ENCODE assay signal across 25 mouse cellular contexts in genomic region chr14:44960746-44961145, GRCm38 (mm10). TPM values are rescaled to one million over a fixed set of nuclear protein-coding genes. Genes with fewer than 3 reads are reported as not detected.
DNase-seq lines count a peak whose midpoint lies in the region; ATAC-seq and TF ChIP-seq lines count a peak whose summit lies in the region.
"Had no signal": no experiment of that assay in that cellular context is flagged by ENCODE, and none has a peak within 500 bp of the region (broad histone marks: within the 10 kb centered on the region; RNA-seq: fewer than 3 reads in every experiment).

No protein-coding gene starts in this region.

- H3K4me2 ChIP-seq in forebrain, embryonic 14.5 days (ENCODE audit: low read length), result no peak overlapping the region
- H3K4me2 ChIP-seq in forebrain, embryonic 12.5 days, result no peak overlapping the region
- H3K4me2 ChIP-seq in midbrain, embryonic 14.5 days (ENCODE audit: low read length), result no peak overlapping the region
- H3K4me2 ChIP-seq in midbrain, embryonic 15.5 days, result no peak overlapping the region
- no peak overlapping the region for H3K4me2 ChIP-seq in forebrain, postnatal 0 days (ENCODE audit: low read depth)
- no peak overlapping the region for H3K4me2 ChIP-seq in kidney, embryonic 15.5 days
- H3K4me2 ChIP-seq: embryonic facial prominence, embryonic 15.5 days; heart, embryonic 11.5 days; hindbrain, embryonic 13.5 days; limb, embryonic 12.5 days; liver, embryonic 11.5 days had no signal

- H3K9ac ChIP-seq in forebrain, embryonic 14.5 days (ENCODE audit: low read length), result no peak overlapping the region
- no peak overlapping the region for H3K9ac ChIP-seq in forebrain, embryonic 12.5 days
- H3K9ac ChIP-seq in midbrain, embryonic 14.5 days (replicated peaks; ENCODE audit: low read length), result no peak overlapping the region
- no peak overlapping the region for H3K9ac ChIP-seq in midbrain, embryonic 15.5 days
- H3K9ac ChIP-seq in forebrain, postnatal 0 days, result no peak overlapping the region
- no peak overlapping the region for H3K9ac ChIP-seq in kidney, embryonic 15.5 days
- H3K9ac ChIP-seq: embryonic facial prominence, embryonic 15.5 days; hindbrain, embryonic 13.5 days; limb, embryonic 12.5 days; liver, postnatal 0 days had no signal

- no peak overlapping the region for H3K27ac ChIP-seq in forebrain, embryonic 14.5 days (ENCODE audit: low read depth, low read length)
- H3K27ac ChIP-seq in forebrain, embryonic 12.5 days, result no peak overlapping the region
- no peak overlapping the region for H3K27ac ChIP-seq in midbrain, embryonic 14.5 days (replicated peaks; ENCODE audit: low read depth, low read length)
- H3K27ac ChIP-seq in midbrain, embryonic 15.5 days, result no peak overlapping the region
- no peak overlapping the region for H3K27ac ChIP-seq in forebrain, postnatal 0 days (ENCODE audit: low read depth, low read length)
- no peak overlapping the region for H3K27ac ChIP-seq in kidney, embryonic 15.5 days
- H3K27ac ChIP-seq: embryonic facial prominence, embryonic 15.5 days; hindbrain, embryonic 13.5 days; layer of hippocampus, adult 2 months; limb, embryonic 12.5 days had no signal

- no peaks in the 10 kb centered on the region for H3K27me3 ChIP-seq in forebrain, embryonic 14.5 days (replicated peaks; ENCODE audit: control insufficient read depth, insufficient read depth, low read length)
- H3K27me3 ChIP-seq in forebrain, embryonic 12.5 days, result no peaks in the 10 kb centered on the region
- H3K27me3 ChIP-seq in midbrain, embryonic 14.5 days (ENCODE audit: control insufficient read depth, insufficient read depth, low read length), result no peaks in the 10 kb centered on the region
- no peaks in the 10 kb centered on the region for H3K27me3 ChIP-seq in midbrain, embryonic 15.5 days (replicated peaks)
- H3K27me3 ChIP-seq in forebrain, postnatal 0 days (ENCODE audit: insufficient read depth, low read length), result no peaks in the 10 kb centered on the region
- H3K27me3 ChIP-seq in kidney, embryonic 15.5 days, result no peaks in the 10 kb centered on the region
- H3K27me3 ChIP-seq: embryonic facial prominence, embryonic 15.5 days; hindbrain, embryonic 13.5 days; limb, embryonic 12.5 days had no signal

- no peak overlapping the region for H3K4me3 ChIP-seq in forebrain, embryonic 14.5 days (ENCODE audit: low read depth, low read length)
- no peak overlapping the region for H3K4me3 ChIP-seq in forebrain, embryonic 12.5 days (replicated peaks)
- H3K4me3 ChIP-seq in midbrain, embryonic 14.5 days (replicated peaks; ENCODE audit: low read depth, low read length), result no peak overlapping the region
- no peak overlapping the region for H3K4me3 ChIP-seq in midbrain, embryonic 15.5 days
- H3K4me3 ChIP-seq in forebrain, postnatal 0 days (ENCODE audit: low read depth, low read length), result no peak overlapping the region
- H3K4me3 ChIP-seq in kidney, embryonic 15.5 days (replicated peaks), result no peak overlapping the region
- H3K4me3 ChIP-seq: embryonic facial prominence, embryonic 15.5 days; hindbrain, embryonic 13.5 days; layer of hippocampus, adult 2 months; limb, embryonic 12.5 days; megakaryocyte, embryonic 14.5 days had no signal

- H3K36me3 ChIP-seq in forebrain, embryonic 14.5 days (ENCODE audit: control insufficient read depth, insufficient read depth, low read length), result no peaks in the 10 kb centered on the region
- H3K36me3 ChIP-seq in forebrain, embryonic 12.5 days (replicated peaks), result no peaks in the 10 kb centered on the region
- H3K36me3 ChIP-seq in midbrain, embryonic 14.5 days (ENCODE audit: control insufficient read depth, insufficient read depth, low read length), result no peaks in the 10 kb centered on the region
- H3K36me3 ChIP-seq in midbrain, embryonic 15.5 days (replicated peaks), result no peaks in the 10 kb centered on the region
- H3K36me3 ChIP-seq in forebrain, postnatal 0 days (ENCODE audit: insufficient read depth), result no peaks in the 10 kb centered on the region
- H3K36me3 ChIP-seq in kidney, embryonic 15.5 days, result no peaks in the 10 kb centered on the region
- H3K36me3 ChIP-seq: embryonic facial prominence, embryonic 15.5 days; hindbrain, embryonic 13.5 days; limb, embryonic 12.5 days had no signal

- no peaks in the 10 kb centered on the region for H3K9me3 ChIP-seq in forebrain, embryonic 14.5 days (replicated peaks; ENCODE audit: control insufficient read depth, low read length)
- H3K9me3 ChIP-seq in forebrain, embryonic 12.5 days, result no peaks in the 10 kb centered on the region
- no peaks in the 10 kb centered on the region for H3K9me3 ChIP-seq in midbrain, embryonic 14.5 days (ENCODE audit: control insufficient read depth, low read length)
- no peaks in the 10 kb centered on the region for H3K9me3 ChIP-seq in midbrain, embryonic 15.5 days
- no peaks in the 10 kb centered on the region for H3K9me3 ChIP-seq in forebrain, postnatal 0 days (ENCODE audit: low read length)
- no peaks in the 10 kb centered on the region for H3K9me3 ChIP-seq in kidney, embryonic 15.5 days (replicated peaks)
- H3K9me3 ChIP-seq: embryonic facial prominence, embryonic 15.5 days; hindbrain, embryonic 13.5 days; limb, embryonic 12.5 days; megakaryocyte, embryonic 14.5 days had no signal

- WGBS in forebrain, embryonic 14.5 days, result 76% methylated on average over 1 of the region's 1 CpGs
- WGBS in forebrain, embryonic 12.5 days, result 71% methylated on average over 1 of the region's 1 CpGs
- 73% methylated on average over 1 of the region's 1 CpGs for WGBS in midbrain, embryonic 14.5 days
- 84% methylated on average over 1 of the region's 1 CpGs for whole genome bisulfite sequencing in midbrain, embryonic 15.5 days
- 43% methylated on average over 1 of the region's 1 CpGs for WGBS in forebrain, postnatal 0 days
- 86% methylated on average over 1 of the region's 1 CpGs for WGBS in kidney, embryonic 15.5 days

- no peaks in the 10 kb centered on the region for H3K4me1 ChIP-seq in forebrain, embryonic 14.5 days (ENCODE audit: control insufficient read depth, insufficient read depth, low read length)
- no peaks in the 10 kb centered on the region; the same call in 1 of the 2 replicates for H3K4me1 ChIP-seq in forebrain, embryonic 12.5 days
- no peaks in the 10 kb centered on the region for H3K4me1 ChIP-seq in midbrain, embryonic 14.5 days (ENCODE audit: control insufficient read depth, insufficient read depth, low read length)
- H3K4me1 ChIP-seq in midbrain, embryonic 15.5 days, result no peaks in the 10 kb centered on the region
- no peaks in the 10 kb centered on the region for H3K4me1 ChIP-seq in forebrain, postnatal 0 days (ENCODE audit: insufficient read depth)
- H3K4me1 ChIP-seq in kidney, embryonic 15.5 days, result no peaks in the 10 kb centered on the region
- H3K4me1 ChIP-seq: embryonic facial prominence, embryonic 15.5 days; hindbrain, embryonic 13.5 days; limb, embryonic 12.5 days; megakaryocyte, embryonic 14.5 days had no signal

- 0 out of 2 replicates have a peak, but pooled peaks have one; percentile 58 for ATAC-seq in forebrain, embryonic 14.5 days
- ATAC-seq in forebrain, embryonic 12.5 days (ENCODE audit: low FRiP score), result no peak
- ATAC-seq in midbrain, embryonic 14.5 days (ENCODE audit: low FRiP score, low TSS enrichment), result no peak
- ATAC-seq in midbrain, embryonic 15.5 days (replicated peaks), result no peak
- peak; percentile 71 for ATAC-seq in forebrain, postnatal 0 days
- ATAC-seq in kidney, embryonic 15.5 days (replicated peaks; ENCODE audit: low FRiP score), result no peak
- ATAC-seq: liver, postnatal 0 days; midbrain, embryonic 16.5 days had no signal

- peak; percentile 59 for DNase-seq in forebrain, embryonic 14.5 days (ENCODE audit: low spot score)
- peak; percentile 45 for DNase-seq in midbrain, embryonic 14.5 days
- peak; percentile 36 for DNase-seq in forebrain, postnatal 0 days
- peak; percentile 30 for DNase-seq in lung, postnatal 36 days
- DNase-seq in layer of hippocampus, postnatal 36 days, result no peak
- DNase-seq: adrenal gland, postnatal 25 days; cerebellum, adult 11 months; cerebellum, adult 9-11 months; gastrocnemius, postnatal 14 days; kidney, adult 8-10 months; kidney, postnatal 14 days; liver, postnatal 0 days; spleen, adult 18-20 months; thymus, postnatal 14 days had no signal

- TF ChIP-seq CTCF in forebrain, postnatal 0 days (IDR thresholded peaks at IDR 0.05; ENCODE audit: low read depth), result no peak

RNA-seq across cellular contexts. Expression of gene Ptger2, which starts 27.2 kb away (rescaled TPM):
- 0.22 and 0.27 TPM in 2 replicates for polyA plus RNA-seq in forebrain, embryonic 14.5 days (2014; fragmentation: Nextera tagmentation; extraction: Ambion mirVana)
- 0.13 and 0.17 TPM in 2 replicates for polyA plus RNA-seq in forebrain, embryonic 12.5 days (2016; fragmentation: Nextera tagmentation; extraction: Ambion mirVana)
- 0.78 and 0.84 TPM in 2 replicates for polyA plus RNA-seq in midbrain, embryonic 14.5 days (2014; fragmentation: Nextera tagmentation; extraction: Ambion mirVana)
- polyA plus RNA-seq in midbrain, embryonic 15.5 days (2015; fragmentation: Nextera tagmentation; extraction: Ambion mirVana), result 0.93 and 1.00 TPM in 2 replicates
- 0.38 and 1.2 TPM in 2 replicates for total RNA-seq in forebrain, postnatal 0 days (2014; rRNA removed)
- 0.26 and 0.46 TPM in 2 replicates for polyA plus RNA-seq in forebrain, postnatal 0 days (2015; fragmentation: Nextera tagmentation; extraction: Ambion mirVana)
- under 1 TPM; 0.18 to 0.32 TPM for total RNA-seq in layer of hippocampus, postnatal 36 days (2021)
- 0.52 and 0.64 TPM in 2 replicates for polyA plus RNA-seq in kidney, embryonic 15.5 days (2015; fragmentation: Nextera tagmentation; extraction: Ambion mirVana)
- polyA plus RNA-seq: heart, embryonic 11.5 days had no signal

Comparison
In these comparisons a context has a peak if more than half of its experiments do, and no peak if none do; other contexts are left out.
1. ATAC-seq: peak in forebrain, embryonic 14.5 days (single experiment) and forebrain, postnatal 0 days (single experiment); none in forebrain, embryonic 12.5 days (single experiment), midbrain, embryonic 14.5 days (single experiment), midbrain, embryonic 15.5 days (single experiment) and kidney, embryonic 15.5 days (single experiment).
2. DNase-seq: peak in forebrain, embryonic 14.5 days (single experiment), midbrain, embryonic 14.5 days (single experiment), forebrain, postnatal 0 days (single experiment) and lung, postnatal 36 days (single experiment); none in layer of hippocampus, postnatal 36 days (0 of 2).